Mouse (Mus musculus): ENCODE measurements at regions not wholly inside any gene's neighbourhood (a gene's known extent, or its start where the extent isn't known, plus 50 kb on each side); places are given as distances from the start of the nearest gene placed in this dataset.

DNA sequence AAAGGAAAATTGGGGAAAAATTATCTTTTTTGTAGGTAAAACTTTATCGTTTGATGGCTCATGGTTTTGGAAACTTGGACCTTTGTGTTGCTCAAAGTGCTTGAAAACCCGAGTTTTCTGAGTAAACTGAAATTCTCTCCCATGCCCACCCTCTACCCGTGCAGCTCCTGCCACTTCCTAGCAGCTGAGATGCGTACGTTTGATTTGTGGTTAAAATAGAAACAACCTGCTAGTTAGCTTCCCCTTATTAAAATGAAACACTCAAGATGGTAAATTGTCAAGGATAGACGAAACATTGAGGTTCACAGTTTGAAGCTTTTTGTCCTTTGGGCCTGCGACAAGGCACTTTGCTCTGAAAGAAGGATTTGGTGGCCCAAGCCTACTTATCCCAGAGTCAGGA lies 214.5 kb downstream of the Gm11011 start:
- TF ChIP-seq NELFE (IDR thresholded peaks at IDR 0.05; ENCODE audit: low read depth, low read length) (no peak), E2F4 (IDR thresholded peaks at IDR 0.05; ENCODE audit: insufficient replicate concordance, low read depth, low read length) (no peak), POLR2A (IDR thresholded peaks at IDR 0.05; ENCODE audit: low read depth, low read length) (no peak), CTCF (conservative IDR thresholded peaks at IDR 0.05 in 1 of 2, IDR thresholded peaks at IDR 0.05 in 1 of 2; ENCODE audit: low read depth in 2 of 2, low read length in 2 of 2) (no peak), MAZ (IDR thresholded peaks at IDR 0.05; ENCODE audit: low read depth, low read length) (no peak), HCFC1 (IDR thresholded peaks at IDR 0.05; ENCODE audit: low read depth, low read length) (no peak), RAD21 (IDR thresholded peaks at IDR 0.05; ENCODE audit: low read depth, low read length) (no peak), EP300 (IDR thresholded peaks at IDR 0.05; ENCODE audit: low read length) (no peak), POLR2AphosphoS2 (IDR thresholded peaks at IDR 0.05; ENCODE audit: low read depth, low read length) (no peak), ELF1 (IDR thresholded peaks at IDR 0.05; ENCODE audit: low read depth, low read length) (no peak), TCF12 (IDR thresholded peaks at IDR 0.05; ENCODE audit: low read depth, low read length) (no peak), IRF4 (IDR thresholded peaks at IDR 0.05; ENCODE audit: low read depth, low read length) (no peak), SMC3 (IDR thresholded peaks at IDR 0.05; ENCODE audit: low read depth, low read length) (no peak)

Data from CH12.LX (cell line).